Mouse (Mus musculus): ENCODE data around the gene Qprt. TPM values are rescaled to one million over a fixed set of nuclear protein-coding genes. Genes with fewer than 3 reads are reported as not detected.
"Not testable (repeated sequence)": the region's sequence is repeated elsewhere in the genome, so short reads cannot be mapped to it uniquely, and the experiment has no call there.

Qprt gene
- total and polyA plus RNA-seq, 2 experiments from 2014 or later, result 1.8 to 1.9 TPM

GRCm38 (mm10) chr7:127088901-127089845 lies 32.9 kb downstream of the Qprt start:
- TF ChIP-seq CTCF (IDR thresholded peaks at IDR 0.05), result no peak
- Histone ChIP-seq H3K9ac (replicated peaks; ENCODE audit: low read length, poor library complexity, severe bottlenecking) (0 out of 2 replicates have a peak overlapping the region, but pooled peaks have one; percentile 24), H3K9me3 (ENCODE audit: low read length) (no peaks in the 10 kb centered on the region), H3K27me3 (ENCODE audit: insufficient read depth, low read length) (no peaks in the 10 kb centered on the region), H3K27ac (ENCODE audit: low read depth, low read length) (no peak overlapping the region), H3K36me3 (ENCODE audit: insufficient read depth, low read length) (no peaks in the 10 kb centered on the region), H3K4me2 (ENCODE audit: low read depth, low read length, poor library complexity, severe bottlenecking) (peak overlapping the region; percentile 39), H3K4me1 (ENCODE audit: insufficient read depth, low read length) (no peaks in the 10 kb centered on the region), H3K4me3 (ENCODE audit: low read depth, low read length) (peak overlapping the region; percentile 15; the same call in 1 of the 2 replicates)
- DNase-seq (ENCODE audit: low spot score) (no peak), ATAC-seq (ENCODE audit: low FRiP score) (no peak)
- 22% methylated on average over 27 of the region's 27 CpGs for WGBS

- Histone ChIP-seq H3K4me1 (ENCODE audit: insufficient read depth, low read length) (no peaks in the 10 kb centered on the region), H3K27me3 (ENCODE audit: insufficient read depth, low read length) (no peaks in the 10 kb centered on the region), H3K4me2 (ENCODE audit: low read depth, low read length, poor library complexity, severe bottlenecking) (no peak overlapping the region), H3K4me3 (ENCODE audit: low read depth, low read length) (no peak overlapping the region), H3K9ac (replicated peaks; ENCODE audit: low read length, poor library complexity, severe bottlenecking) (no peak overlapping the region), H3K27ac (ENCODE audit: low read depth, low read length) (no peak overlapping the region), H3K9me3 (ENCODE audit: low read length) (no peaks in the 10 kb centered on the region), H3K36me3 (ENCODE audit: insufficient read depth, low read length) (no peaks in the 10 kb centered on the region)
- 92% methylated on average over 3 of the region's 3 CpGs for WGBS
- DNase-seq (ENCODE audit: low spot score), result no peak
- ATAC-seq (ENCODE audit: low FRiP score), result no peak
- no peak for TF ChIP-seq CTCF (IDR thresholded peaks at IDR 0.05)
Observed at GRCm38 (mm10) chr7:127088083-127088482, 33.9 kb downstream of the Qprt start.

GRCm38 (mm10) chr7:127087278-127088010 lies 34.6 kb downstream of the Qprt start, which contains the start of gene Zg16:
Gene Zg16, minus strand, starts transcription at chr7:127087328.
- not testable (repeated sequence) for H3K27me3 ChIP-seq (ENCODE audit: insufficient read depth, low read length); H3K4me3 ChIP-seq (ENCODE audit: low read depth, low read length); H3K9ac ChIP-seq (replicated peaks; ENCODE audit: low read length, poor library complexity, severe bottlenecking); H3K4me1 ChIP-seq (ENCODE audit: insufficient read depth, low read length); H3K9me3 ChIP-seq (ENCODE audit: low read length); H3K36me3 ChIP-seq (ENCODE audit: insufficient read depth, low read length); H3K4me2 ChIP-seq (ENCODE audit: low read depth, low read length, poor library complexity, severe bottlenecking); DNase-seq (ENCODE audit: low spot score); ATAC-seq (ENCODE audit: low FRiP score); H3K27ac ChIP-seq (ENCODE audit: low read depth, low read length)
- 81% methylated on average over 6 of the region's 6 CpGs for WGBS

GRCm38 (mm10) chr7:127085751-127086150 lies 36.3 kb downstream of the Qprt start:
- not testable (repeated sequence) for ATAC-seq (ENCODE audit: low FRiP score); H3K4me2 ChIP-seq (ENCODE audit: low read depth, low read length, poor library complexity, severe bottlenecking); H3K36me3 ChIP-seq (ENCODE audit: insufficient read depth, low read length); H3K27ac ChIP-seq (ENCODE audit: low read depth, low read length); H3K4me1 ChIP-seq (ENCODE audit: insufficient read depth, low read length); H3K27me3 ChIP-seq (ENCODE audit: insufficient read depth, low read length); DNase-seq (ENCODE audit: low spot score); H3K4me3 ChIP-seq (ENCODE audit: low read depth, low read length); H3K9me3 ChIP-seq (ENCODE audit: low read length); H3K9ac ChIP-seq (replicated peaks; ENCODE audit: low read length, poor library complexity, severe bottlenecking)
- WGBS, result 81% methylated on average over 6 of the region's 6 CpGs

- H3K27ac ChIP-seq (ENCODE audit: low read depth, low read length), result no peak overlapping the region
- no peaks in the 10 kb centered on the region for H3K9me3 ChIP-seq (ENCODE audit: low read length)
- no peak overlapping the region for H3K4me3 ChIP-seq (ENCODE audit: low read depth, low read length)
- no peak for TF ChIP-seq CTCF (IDR thresholded peaks at IDR 0.05)
- H3K4me2 ChIP-seq (ENCODE audit: low read depth, low read length, poor library complexity, severe bottlenecking), result no peak overlapping the region
- H3K9ac ChIP-seq (replicated peaks; ENCODE audit: low read length, poor library complexity, severe bottlenecking), result no peak overlapping the region
- 85% methylated on average over 2 of the region's 2 CpGs for WGBS
- no peaks in the 10 kb centered on the region for H3K36me3 ChIP-seq (ENCODE audit: insufficient read depth, low read length)
- DNase-seq (ENCODE audit: low spot score) (no peak), ATAC-seq (ENCODE audit: low FRiP score) (no peak)
- no peaks in the 10 kb centered on the region for H3K27me3 ChIP-seq (ENCODE audit: insufficient read depth, low read length)
- no peaks in the 10 kb centered on the region for H3K4me1 ChIP-seq (ENCODE audit: insufficient read depth, low read length)
Observed at GRCm38 (mm10) chr7:127084794-127085193, 37.2 kb downstream of the Qprt start.

GRCm38 (mm10) chr7:127083689-127084088 lies 38.3 kb downstream of the Qprt start:
- H3K36me3 ChIP-seq (ENCODE audit: insufficient read depth, low read length), result no peaks in the 10 kb centered on the region
- H3K27me3 ChIP-seq (ENCODE audit: insufficient read depth, low read length), result no peaks in the 10 kb centered on the region
- no peak overlapping the region for H3K27ac ChIP-seq (ENCODE audit: low read depth, low read length)
- H3K4me2 ChIP-seq (ENCODE audit: low read depth, low read length, poor library complexity, severe bottlenecking), result no peak overlapping the region
- WGBS, result 84% methylated on average over 4 of the region's 4 CpGs
- no peak overlapping the region for H3K9ac ChIP-seq (replicated peaks; ENCODE audit: low read length, poor library complexity, severe bottlenecking)
- H3K9me3 ChIP-seq (ENCODE audit: low read length), result no peaks in the 10 kb centered on the region
- no peak for TF ChIP-seq CTCF (IDR thresholded peaks at IDR 0.05)
- H3K4me1 ChIP-seq (ENCODE audit: insufficient read depth, low read length), result no peaks in the 10 kb centered on the region
- no peak for ATAC-seq (ENCODE audit: low FRiP score)
- no peak overlapping the region for H3K4me3 ChIP-seq (ENCODE audit: low read depth, low read length)
- DNase-seq (ENCODE audit: low spot score), result no peak

All from midbrain, postnatal 0 days (tissue).